Mouse (Mus musculus): Measurements from ENCODE around the gene Abcb6.

DNA sequence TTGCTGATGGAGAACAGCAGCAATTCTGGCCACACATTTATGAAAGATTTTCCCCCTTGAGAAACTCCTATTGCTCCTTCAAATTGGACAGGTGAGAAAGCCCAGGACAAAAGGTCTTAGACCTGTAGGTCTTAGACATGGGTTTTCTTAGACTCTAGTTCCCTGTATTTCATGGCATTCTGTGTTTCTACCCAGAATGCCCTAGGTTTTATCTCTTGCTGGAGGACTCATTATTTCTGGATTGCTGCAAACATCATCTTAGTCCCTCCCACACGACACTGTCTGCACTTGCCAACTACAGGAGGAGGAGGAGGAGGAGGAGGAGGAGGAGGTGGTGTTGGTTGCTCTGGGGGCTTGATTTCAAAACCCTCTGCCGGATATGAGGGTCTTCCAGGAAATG lies 45.9 kb upstream of the Abcb6 start:
- TF ChIP-seq CTCF (IDR thresholded peaks at IDR 0.05; ENCODE audit: extremely low read depth, insufficient read depth, low read length), result no peak
- no peak for TF ChIP-seq POLR2A (IDR thresholded peaks at IDR 0.05; ENCODE audit: extremely low read depth, insufficient read depth, low read length)
